Mouse (Mus musculus): ENCODE measurements around the gene Ubac2. TPM values are rescaled to one million over a fixed set of nuclear protein-coding genes. Genes with fewer than 3 reads are reported as not detected.

Ubac2 gene
- total and polyA plus RNA-seq, 2 experiments from 2014 or later, result 39.4 to 66.8 TPM

DNA sequence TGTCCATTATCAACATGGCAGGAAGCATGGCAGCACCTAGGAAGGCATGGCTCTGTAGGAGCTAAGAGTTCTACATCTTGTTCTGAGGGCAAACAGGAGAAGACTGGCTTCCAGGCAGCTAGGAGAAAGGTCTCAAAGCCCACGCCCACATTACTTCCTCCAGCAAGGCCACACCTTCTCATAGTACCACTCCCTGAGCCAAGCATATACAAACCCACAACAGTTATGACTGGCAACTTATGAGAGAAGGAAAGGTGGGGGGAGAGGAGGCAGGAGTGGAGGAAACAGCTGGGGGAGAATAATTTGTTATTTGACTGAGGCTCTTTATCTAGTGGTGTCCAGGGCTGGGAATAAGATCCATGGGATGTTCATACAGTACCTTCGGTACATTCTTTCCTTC is 157.4 kb downstream of the Ubac2 start:
- Histone ChIP-seq H3K4me2 (ENCODE audit: low read depth, low read length) (no peak overlapping the region), H3K36me3 (replicated peaks; ENCODE audit: control insufficient read depth, insufficient read depth, low read length) (no peaks in the 10 kb centered on the region), H3K4me3 (ENCODE audit: low read depth, low read length) (no peak overlapping the region), H3K27me3 (ENCODE audit: control insufficient read depth, insufficient read depth, low read length) (no peaks in the 10 kb centered on the region), H3K9ac (replicated peaks; ENCODE audit: low read depth, low read length) (no peak overlapping the region), H3K9me3 (replicated peaks; ENCODE audit: control insufficient read depth, low read length) (0 out of 2 replicates have a peak, but pooled peaks cover 4% of the 10 kb centered on the region), H3K27ac (ENCODE audit: low read depth) (no peak overlapping the region), H3K4me1 (ENCODE audit: control insufficient read depth, insufficient read depth) (no peaks in the 10 kb centered on the region)
- DNase-seq (ENCODE audit: low spot score) (no peak), ATAC-seq (ENCODE audit: insufficient read depth, low read depth) (no peak)
- WGBS, result 91% methylated on average over 2 of the region's 2 CpGs
- TF ChIP-seq EP300 (IDR thresholded peaks at IDR 0.05; ENCODE audit: low read depth) (no peak), CTCF (IDR thresholded peaks at IDR 0.05; ENCODE audit: low read depth) (no peak)

DNA sequence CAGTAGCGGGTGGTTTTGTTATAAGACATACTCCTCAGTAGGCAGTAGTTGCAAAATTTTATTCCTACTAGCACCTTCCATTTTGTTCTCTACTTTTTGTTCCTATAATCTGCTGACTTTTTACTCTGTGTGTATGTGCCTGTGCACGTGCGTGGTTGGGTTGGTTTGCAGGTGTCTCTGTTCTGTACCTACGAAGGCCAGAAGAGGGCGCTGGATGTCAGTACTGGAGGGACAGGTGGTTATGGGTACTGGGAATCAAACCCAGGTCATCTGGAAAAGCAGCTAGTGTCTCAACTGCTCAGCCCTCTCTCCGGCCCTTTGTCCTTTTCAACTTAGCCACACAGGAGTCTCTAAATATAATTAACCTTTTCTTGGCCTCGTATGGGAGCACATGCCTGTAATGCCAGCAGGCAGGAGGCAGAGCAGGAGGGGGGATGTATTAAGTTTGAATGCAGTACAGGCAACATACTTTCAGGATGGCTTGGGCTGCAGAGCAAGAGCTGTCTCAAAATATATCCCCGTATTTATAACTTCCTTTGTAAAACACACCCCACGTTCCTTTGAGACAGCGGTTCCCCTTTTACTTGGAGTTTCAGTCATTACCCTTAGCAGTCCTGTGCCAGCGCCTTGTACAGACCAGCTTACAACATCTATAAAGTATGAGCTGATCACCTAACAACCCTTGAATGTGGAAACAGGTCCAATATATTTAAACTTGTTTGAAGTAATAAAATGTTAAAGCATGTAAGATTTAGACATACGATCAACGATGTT is 160.6 kb downstream of the Ubac2 start:
- ATAC-seq (ENCODE audit: insufficient read depth, low read depth), result no peak
- TF ChIP-seq EP300 (IDR thresholded peaks at IDR 0.05; ENCODE audit: low read depth), result no peak
- Histone ChIP-seq H3K36me3 (replicated peaks; ENCODE audit: control insufficient read depth, insufficient read depth, low read length) (no peaks in the 10 kb centered on the region), H3K4me1 (ENCODE audit: control insufficient read depth, insufficient read depth) (no peaks in the 10 kb centered on the region), H3K27ac (ENCODE audit: low read depth) (no peak overlapping the region), H3K4me3 (ENCODE audit: low read depth, low read length) (no peak overlapping the region), H3K4me2 (ENCODE audit: low read depth, low read length) (no peak overlapping the region), H3K9me3 (replicated peaks; ENCODE audit: control insufficient read depth, low read length) (0 out of 2 replicates have a peak, but pooled peaks cover 4% of the 10 kb centered on the region), H3K9ac (replicated peaks; ENCODE audit: low read depth, low read length) (no peak overlapping the region), H3K27me3 (ENCODE audit: control insufficient read depth, insufficient read depth, low read length) (no peaks in the 10 kb centered on the region)
- WGBS, result 83% methylated on average over 13 of the region's 13 CpGs
- DNase-seq (ENCODE audit: low spot score), result no peak

DNA sequence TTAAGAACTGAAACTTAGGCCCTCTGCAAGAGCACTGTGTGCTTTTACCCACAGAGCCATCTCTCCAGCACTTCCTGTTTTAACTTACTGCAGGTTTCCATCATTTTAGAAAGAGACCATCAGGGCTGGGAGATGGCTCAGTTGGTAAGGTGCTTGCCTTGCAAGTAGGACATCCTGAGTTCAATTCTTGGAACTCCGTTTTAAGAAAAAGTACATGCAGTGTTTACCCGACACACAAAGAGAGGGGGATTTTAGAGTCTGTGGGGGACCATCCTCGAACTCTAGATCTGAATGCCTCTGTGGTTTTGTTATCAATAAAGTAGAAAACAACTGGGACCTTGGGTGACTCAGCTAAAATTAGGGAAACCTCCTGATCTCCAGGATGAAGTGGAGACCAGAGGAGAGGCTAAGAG is 163.0 kb downstream of the Ubac2 start:
- Histone ChIP-seq H3K4me3 (ENCODE audit: low read depth, low read length) (no peak overlapping the region), H3K9ac (replicated peaks; ENCODE audit: low read depth, low read length) (no peak overlapping the region), H3K9me3 (replicated peaks; ENCODE audit: control insufficient read depth, low read length) (no peaks in the 10 kb centered on the region), H3K27ac (ENCODE audit: low read depth) (no peak overlapping the region), H3K4me1 (ENCODE audit: control insufficient read depth, insufficient read depth) (no peaks in the 10 kb centered on the region), H3K4me2 (ENCODE audit: low read depth, low read length) (no peak overlapping the region), H3K27me3 (ENCODE audit: control insufficient read depth, insufficient read depth, low read length) (no peaks in the 10 kb centered on the region), H3K36me3 (replicated peaks; ENCODE audit: control insufficient read depth, insufficient read depth, low read length) (no peaks in the 10 kb centered on the region)
- TF ChIP-seq CTCF (IDR thresholded peaks at IDR 0.05; ENCODE audit: low read depth) (no peak), EP300 (IDR thresholded peaks at IDR 0.05; ENCODE audit: low read depth) (no peak)
- no peak for DNase-seq (ENCODE audit: low spot score)
- ATAC-seq (ENCODE audit: insufficient read depth, low read depth), result no peak
- WGBS, result 94% methylated on average over 3 of the region's 3 CpGs

DNA sequence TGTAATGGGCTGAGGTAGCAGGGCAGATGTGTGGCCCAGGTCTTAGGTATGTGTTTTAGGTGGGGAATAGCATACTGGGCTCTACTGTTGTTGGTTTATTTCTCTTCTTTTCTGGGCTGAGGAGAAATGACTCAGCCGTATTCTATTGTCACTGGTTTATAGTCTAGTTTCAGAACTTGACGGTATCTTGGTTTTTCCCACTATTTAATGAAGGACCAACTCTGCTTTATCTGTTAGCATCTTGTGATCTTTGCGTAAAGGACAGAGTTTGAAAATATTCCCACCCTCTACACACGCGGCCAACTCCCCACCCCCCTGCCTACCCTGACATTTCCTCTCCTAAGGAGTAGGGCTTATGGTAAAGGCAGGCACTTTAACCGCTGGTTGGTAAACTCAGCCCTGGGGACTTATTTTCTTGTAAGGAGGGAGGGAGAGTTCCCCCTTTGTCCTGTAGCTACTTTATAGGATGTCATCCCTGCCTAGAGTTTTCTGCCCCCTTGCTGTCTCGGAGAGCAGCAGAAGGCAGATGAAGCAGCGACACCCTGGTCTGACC is 163.8 kb downstream of the Ubac2 start:
- Histone ChIP-seq H3K36me3 (replicated peaks; ENCODE audit: control insufficient read depth, insufficient read depth, low read length) (no peaks in the 10 kb centered on the region), H3K27ac (ENCODE audit: low read depth) (no peak overlapping the region), H3K9ac (replicated peaks; ENCODE audit: low read depth, low read length) (no peak overlapping the region), H3K27me3 (ENCODE audit: control insufficient read depth, insufficient read depth, low read length) (no peaks in the 10 kb centered on the region), H3K4me2 (ENCODE audit: low read depth, low read length) (no peak overlapping the region), H3K4me1 (ENCODE audit: control insufficient read depth, insufficient read depth) (no peaks in the 10 kb centered on the region), H3K4me3 (ENCODE audit: low read depth, low read length) (no peak overlapping the region), H3K9me3 (replicated peaks; ENCODE audit: control insufficient read depth, low read length) (no peaks in the 10 kb centered on the region)
- no peak for ATAC-seq (ENCODE audit: insufficient read depth, low read depth)
- TF ChIP-seq CTCF (IDR thresholded peaks at IDR 0.05; ENCODE audit: low read depth) (no peak), EP300 (IDR thresholded peaks at IDR 0.05; ENCODE audit: low read depth) (no peak)
- WGBS, result 75% methylated on average over 8 of the region's 8 CpGs
- DNase-seq (ENCODE audit: low spot score), result no peak

DNA sequence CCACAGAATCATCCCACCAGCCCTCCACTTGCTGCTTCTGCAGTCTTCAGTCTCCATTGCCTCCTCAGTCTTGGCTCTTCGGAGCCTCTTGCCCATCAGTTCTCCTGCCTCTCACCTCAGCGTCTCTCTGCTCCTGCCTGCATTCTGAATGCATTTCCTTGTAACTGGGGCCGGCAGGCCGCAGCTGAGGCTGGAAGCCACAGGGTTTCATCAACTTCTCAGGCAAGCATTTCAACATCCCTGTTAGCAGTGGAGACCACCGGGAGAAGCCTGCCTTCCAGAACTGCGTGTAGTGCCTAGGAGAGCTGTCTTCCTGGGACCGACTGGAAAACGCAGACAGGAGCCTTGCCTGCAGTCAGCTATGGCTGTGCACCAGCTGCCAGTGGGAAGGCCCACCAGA is 169.4 kb downstream of the Ubac2 start:
- DNase-seq (ENCODE audit: low spot score) (no peak), ATAC-seq (ENCODE audit: insufficient read depth, low read depth) (no peak)
- 87% methylated on average over 8 of the region's 8 CpGs for WGBS
- Histone ChIP-seq H3K27me3 (ENCODE audit: control insufficient read depth, insufficient read depth, low read length) (no peaks in the 10 kb centered on the region), H3K27ac (ENCODE audit: low read depth) (no peak overlapping the region), H3K4me1 (ENCODE audit: control insufficient read depth, insufficient read depth) (no peaks in the 10 kb centered on the region), H3K9ac (replicated peaks; ENCODE audit: low read depth, low read length) (no peak overlapping the region), H3K36me3 (replicated peaks; ENCODE audit: control insufficient read depth, insufficient read depth, low read length) (no peaks in the 10 kb centered on the region), H3K4me3 (ENCODE audit: low read depth, low read length) (no peak overlapping the region), H3K9me3 (replicated peaks; ENCODE audit: control insufficient read depth, low read length) (no peaks in the 10 kb centered on the region), H3K4me2 (ENCODE audit: low read depth, low read length) (no peak overlapping the region)
- TF ChIP-seq EP300 (IDR thresholded peaks at IDR 0.05; ENCODE audit: low read depth), result no peak

DNA sequence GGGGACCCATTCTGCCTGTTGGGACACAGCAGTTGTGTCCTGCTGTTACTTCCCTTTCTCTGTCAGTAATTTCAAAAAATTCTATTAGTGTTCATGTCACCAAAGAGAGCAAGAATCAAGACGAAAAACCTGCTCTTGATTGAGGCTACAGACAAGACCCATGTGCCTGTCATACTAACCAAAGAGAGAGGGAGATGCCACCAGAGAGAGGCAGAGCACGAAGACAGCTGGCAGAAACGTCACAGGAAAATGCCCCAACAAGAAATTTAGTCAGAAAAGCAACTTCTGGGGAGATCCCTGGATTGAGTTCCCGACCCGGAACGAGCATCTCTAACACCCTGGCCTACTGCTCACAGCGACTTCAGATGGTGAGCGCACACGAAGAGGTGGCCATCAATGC is 170.4 kb downstream of the Ubac2 start:
- 81% methylated on average over 9 of the region's 9 CpGs for WGBS
- no peaks in the 10 kb centered on the region for H3K9me3 ChIP-seq (replicated peaks; ENCODE audit: control insufficient read depth, low read length)
- no peaks in the 10 kb centered on the region for H3K27me3 ChIP-seq (ENCODE audit: control insufficient read depth, insufficient read depth, low read length)
- H3K4me3 ChIP-seq (ENCODE audit: low read depth, low read length), result no peak overlapping the region
- no peaks in the 10 kb centered on the region for H3K36me3 ChIP-seq (replicated peaks; ENCODE audit: control insufficient read depth, insufficient read depth, low read length)
- no peak for ATAC-seq (ENCODE audit: insufficient read depth, low read depth)
- no peak overlapping the region for H3K4me2 ChIP-seq (ENCODE audit: low read depth, low read length)
- DNase-seq (ENCODE audit: low spot score), result no peak
- H3K27ac ChIP-seq (ENCODE audit: low read depth), result no peak overlapping the region
- TF ChIP-seq CTCF (IDR thresholded peaks at IDR 0.05; ENCODE audit: low read depth), result no peak
- TF ChIP-seq EP300 (IDR thresholded peaks at IDR 0.05; ENCODE audit: low read depth), result no peak
- no peaks in the 10 kb centered on the region for H3K4me1 ChIP-seq (ENCODE audit: control insufficient read depth, insufficient read depth)
- H3K9ac ChIP-seq (replicated peaks; ENCODE audit: low read depth, low read length), result no peak overlapping the region
